Mouse (Mus musculus) embryonic facial prominence, embryonic 11.5 days (tissue): ENCODE data around the gene Prkab1. TPM values are rescaled to one million over a fixed set of nuclear protein-coding genes. Genes with fewer than 3 reads are reported as not detected.

Experiments used
- ATAC-seq: fragments of 200-750 bp; cut with Nextera tagmentation; replicated peaks from 2 replicates; pipeline ENCODE4 v1.8.0; 2017; ENCODE audit warnings: low read depth; ENCODE audit not compliant: insufficient number of reproducible peaks, low FRiP score, low TSS enrichment
- DNase-seq: peaks from one replicate; pipeline ENCODE4 v3.0.0-alpha.2; 2015; ENCODE audit warnings: low spot score
- H3K27ac ChIP-seq: fragments of 300-500 bp; sonication (generic); replicated peaks from 2 replicates; pipeline ENCODE4 v1.5.1; 2014; ENCODE audit warnings: mild to moderate bottlenecking, low read depth, low read length, control low read depth
- H3K27me3 ChIP-seq: fragments of 300-500 bp; sonication (generic); 2 replicates; pipeline ENCODE4 v1.6.1; 2014; ENCODE audit warnings: mild to moderate bottlenecking, low read length, moderate library complexity, mixed read lengths; ENCODE audit not compliant: control insufficient read depth, insufficient read depth
- H3K36me3 ChIP-seq: fragments of 300-500 bp; sonication (generic); replicated peaks from 2 replicates; pipeline ENCODE4 v1.6.1; 2014; ENCODE audit warnings: low read depth, mild to moderate bottlenecking, low read length, moderate library complexity, mixed read lengths; ENCODE audit not compliant: control insufficient read depth, insufficient read depth
- H3K4me1 ChIP-seq: fragments of 300-500 bp; sonication (generic); 2 replicates; pipeline ENCODE4 v1.6.1; 2014; ENCODE audit warnings: low read length, mixed read lengths; ENCODE audit not compliant: control insufficient read depth, insufficient read depth
- H3K4me2 ChIP-seq: fragments of 300-500 bp; sonication (generic); 2 replicates; pipeline ENCODE4 v1.6.1; 2014; ENCODE audit warnings: low read depth, mild to moderate bottlenecking, control low read depth, low read length, moderate library complexity
- H3K4me3 ChIP-seq: fragments of 300-500 bp; sonication (generic); 2 replicates; pipeline ENCODE4 v1.5.1; 2014; ENCODE audit warnings: low read depth, low read length, control low read depth
- H3K9ac ChIP-seq: fragments of 300-500 bp; sonication (generic); replicated peaks from 2 replicates; pipeline ENCODE4 v1.6.1; 2014; ENCODE audit warnings: mild to moderate bottlenecking, control low read depth, low read length
- H3K9me3 ChIP-seq: fragments of 300-500 bp; sonication (generic); replicated peaks from 2 replicates; pipeline ENCODE4 v1.6.1; 2016; ENCODE audit warnings: mild to moderate bottlenecking, low read length, inconsistent platforms, mixed read lengths; ENCODE audit not compliant: control insufficient read depth
- WGBS: fragments of 180-500 bp; shearing (Covaris S2); extraction: QIAGEN DNeasy Blood & Tissue Kit; methylation state at CpG from one replicate; pipeline ENCODE4 v1.1.7; 2014; 5-methylcytosine and 5-hydroxymethylcytosine counted together
- polyA plus RNA-seq: library from polyadenylated mRNA; unstranded; fragments of >200 nt; fragmentation: Nextera tagmentation; extraction: Ambion mirVana; gene quantifications from 2 replicates; pipeline ENCODE4 v1.2.1, GENCODE M21; 2014

Gene Prkab1
- polyA plus RNA-seq, 1 experiment from 2014 or later, result 53.2 TPM

- H3K9ac ChIP-seq, result no peak overlapping the region
- DNase-seq (no peak), ATAC-seq (no peak)
- H3K27ac ChIP-seq, result no peak overlapping the region
- no peaks in the 10 kb centered on the region for H3K36me3 ChIP-seq
- WGBS, result 80% methylated on average over 7 of the region's 7 CpGs
- no peaks in the 10 kb centered on the region for H3K27me3 ChIP-seq
- no peak overlapping the region for H3K4me3 ChIP-seq
- H3K4me2 ChIP-seq, result no peak overlapping the region
- H3K4me1 ChIP-seq, result no peaks in the 10 kb centered on the region
- no peaks in the 10 kb centered on the region for H3K9me3 ChIP-seq
Observed at GRCm38 (mm10) chr5:116042241-116042640, 17.9 kb upstream of the Prkab1 start.

GRCm38 (mm10) chr5:116039706-116040105, 15.4 kb upstream of the Prkab1 start:
- Histone ChIP-seq H3K4me2 (no peak overlapping the region), H3K9me3 (no peaks in the 10 kb centered on the region), H3K27ac (no peak overlapping the region), H3K36me3 (no peaks in the 10 kb centered on the region), H3K27me3 (no peaks in the 10 kb centered on the region), H3K4me1 (no peaks in the 10 kb centered on the region), H3K4me3 (no peak overlapping the region), H3K9ac (no peak overlapping the region)
- DNase-seq, result no peak
- no peak for ATAC-seq
- WGBS, result 33% methylated on average over 11 of the region's 11 CpGs

GRCm38 (mm10) chr5:116037731-116038130, 13.4 kb upstream of the Prkab1 start:
- DNase-seq, result no peak

GRCm38 (mm10) chr5:116036465-116036864, 12.2 kb upstream of the Prkab1 start:
- no peaks in the 10 kb centered on the region for H3K27me3 ChIP-seq
- H3K36me3 ChIP-seq, result no peaks in the 10 kb centered on the region
- H3K4me1 ChIP-seq, result no peaks in the 10 kb centered on the region
- no peak overlapping the region for H3K27ac ChIP-seq
- ATAC-seq (no peak), DNase-seq (no peak)
- H3K9ac ChIP-seq, result no peak overlapping the region
- H3K4me3 ChIP-seq, result no peak overlapping the region
- H3K4me2 ChIP-seq, result no peak overlapping the region
- 64% methylated on average over 16 of the region's 16 CpGs for WGBS
- H3K9me3 ChIP-seq, result no peaks in the 10 kb centered on the region

More at GRCm38 (mm10) chr5:116037731-116038130, 13.4 kb upstream of the Prkab1 start:
- Histone ChIP-seq H3K4me2 (no peak overlapping the region), H3K27me3 (no peaks in the 10 kb centered on the region), H3K9ac (no peak overlapping the region), H3K36me3 (no peaks in the 10 kb centered on the region), H3K4me3 (no peak overlapping the region), H3K4me1 (no peaks in the 10 kb centered on the region), H3K9me3 (no peaks in the 10 kb centered on the region), H3K27ac (no peak overlapping the region)
- no peak for ATAC-seq
- WGBS, result 56% methylated on average over 11 of the region's 12 CpGs

GRCm38 (mm10) chr5:116031190-116031577, 6.9 kb upstream of the Prkab1 start:
- Histone ChIP-seq H3K27ac (no peak overlapping the region), H3K36me3 (no peaks in the 10 kb centered on the region), H3K27me3 (no peaks in the 10 kb centered on the region), H3K9ac (no peak overlapping the region), H3K4me1 (no peaks in the 10 kb centered on the region), H3K4me2 (no peak overlapping the region; the same call in 1 of the 2 replicates), H3K4me3 (no peak overlapping the region), H3K9me3 (no peaks in the 10 kb centered on the region)
- no peak for ATAC-seq
- WGBS, result 7% methylated on average over 14 of the region's 14 CpGs
- peak; percentile 90 for DNase-seq

GRCm38 (mm10) chr5:116030566-116031189, 6.4 kb upstream of the Prkab1 start:
- Histone ChIP-seq H3K36me3 (no peaks in the 10 kb centered on the region), H3K4me1 (no peaks in the 10 kb centered on the region), H3K4me3 (no peak overlapping the region), H3K27ac (no peak overlapping the region), H3K4me2 (peak overlapping the region; percentile 23), H3K9me3 (no peaks in the 10 kb centered on the region), H3K27me3 (no peaks in the 10 kb centered on the region), H3K9ac (0 out of 2 replicates have a peak overlapping the region, but pooled peaks have one; percentile 28)
- 6% methylated on average over 19 of the region's 19 CpGs for WGBS
- DNase-seq, result no peak
- no peak; the same call in 1 of the 2 replicates for ATAC-seq

- Histone ChIP-seq H3K36me3 (no peaks in the 10 kb centered on the region), H3K27ac (no peak overlapping the region), H3K9me3 (no peaks in the 10 kb centered on the region), H3K4me3 (no peak overlapping the region), H3K27me3 (no peaks in the 10 kb centered on the region), H3K9ac (no peak overlapping the region), H3K4me2 (no peak overlapping the region), H3K4me1 (no peaks in the 10 kb centered on the region)
- ATAC-seq (no peak), DNase-seq (no peak)
- WGBS, result 63% methylated on average over 7 of the region's 7 CpGs
Observed at GRCm38 (mm10) chr5:116029071-116029470, 4.8 kb upstream of the Prkab1 start.

GRCm38 (mm10) chr5:116026561-116026960, 2.3 kb upstream of the Prkab1 start:
- no peak overlapping the region for H3K4me2 ChIP-seq
- no peaks in the 10 kb centered on the region for H3K27me3 ChIP-seq
- H3K9ac ChIP-seq, result no peak overlapping the region
- no peak overlapping the region for H3K27ac ChIP-seq
- 95% methylated on average over 14 of the region's 14 CpGs for WGBS
- H3K4me1 ChIP-seq, result no peaks in the 10 kb centered on the region
- ATAC-seq, result no peak
- no peaks in the 10 kb centered on the region for H3K9me3 ChIP-seq
- DNase-seq, result no peak
- H3K36me3 ChIP-seq, result no peaks in the 10 kb centered on the region
- no peak overlapping the region for H3K4me3 ChIP-seq
